Mouse (Mus musculus) spleen, postnatal 10 days (tissue): ENCODE results near the gene Hoxc4.

Experiments used
- DNase-seq, 2 experiments: peaks; one replicate each; pipeline ENCODE4 v3.0.0; 2021 to 2022; ENCODE audit warnings: low spot score in 2 of 2

The Hoxc4 gene

GRCm38 (mm10) chr15:103038701-103039480 is 20.2 kb downstream of the Hoxc4 start:
- DNase-seq = no peak

- DNase-seq = no peak
Measured at GRCm38 (mm10) chr15:103039609-103040008, 20.9 kb downstream of the Hoxc4 start.

GRCm38 (mm10) chr15:103040601-103041000 is 21.9 kb downstream of the Hoxc4 start:
- DNase-seq = no peak

GRCm38 (mm10) chr15:103041613-103042012 is 22.9 kb downstream of the Hoxc4 start:
- DNase-seq = no peak

- no peak for DNase-seq
Measured at GRCm38 (mm10) chr15:103042209-103042608, 23.5 kb downstream of the Hoxc4 start.

- DNase-seq = no peak
Measured at GRCm38 (mm10) chr15:103051670-103052069, 32.9 kb downstream of the Hoxc4 start.

- DNase-seq = no peak
Measured at GRCm38 (mm10) chr15:103053210-103053609, 34.5 kb downstream of the Hoxc4 start.

- DNase-seq = no peak
Measured at GRCm38 (mm10) chr15:103056396-103056795, 37.7 kb downstream of the Hoxc4 start.

GRCm38 (mm10) chr15:103058715-103059114 is 40.0 kb downstream of the Hoxc4 start:
- DNase-seq = no peak

GRCm38 (mm10) chr15:103059393-103059992 is 40.8 kb downstream of the Hoxc4 start:
- no peak for DNase-seq

- no peak for DNase-seq
Measured at GRCm38 (mm10) chr15:103060021-103060340, 41.2 kb downstream of the Hoxc4 start.

- no peak for DNase-seq
Measured at GRCm38 (mm10) chr15:103060341-103061130, 41.8 kb downstream of the Hoxc4 start.

- no peak for DNase-seq
Measured at GRCm38 (mm10) chr15:103061131-103061825, 42.5 kb downstream of the Hoxc4 start.

- DNase-seq = no peak
Measured at GRCm38 (mm10) chr15:103061988-103062387, 43.3 kb downstream of the Hoxc4 start.

GRCm38 (mm10) chr15:103065642-103066041 is 46.9 kb downstream of the Hoxc4 start:
- DNase-seq = no peak

GRCm38 (mm10) chr15:103067701-103068100 is 49.0 kb downstream of the Hoxc4 start:
- no peak for DNase-seq

GRCm38 (mm10) chr15:103069173-103069572 is 50.4 kb downstream of the Hoxc4 start:
- DNase-seq = no peak

GRCm38 (mm10) chr15:103071266-103071665 is 52.5 kb downstream of the Hoxc4 start:
- DNase-seq = no peak

GRCm38 (mm10) chr15:103074663-103075415 is 56.1 kb downstream of the Hoxc4 start:
- DNase-seq = no peak

GRCm38 (mm10) chr15:103077673-103078072 is 58.9 kb downstream of the Hoxc4 start:
- DNase-seq = no peak

GRCm38 (mm10) chr15:103082622-103083021 is 63.9 kb downstream of the Hoxc4 start:
- DNase-seq = no peak
